37 mouse cellular contexts compared by ENCODE assay signal in genomic region chr16:84476948-84477347, GRCm38 (mm10). TPM values are rescaled to one million over a fixed set of nuclear protein-coding genes. Genes with fewer than 3 reads are reported as not detected.
"Had no signal": no experiment of that assay in that cellular context is flagged by ENCODE, and none has a peak within 500 bp of the region (broad histone marks: within the 10 kb centered on the region; RNA-seq: fewer than 3 reads in every experiment).

No protein-coding gene starts in this region.

- H3K4me1 ChIP-seq: embryonic facial prominence, embryonic 10.5 days; embryonic facial prominence, embryonic 12.5 days; embryonic facial prominence, embryonic 13.5 days; embryonic facial prominence, embryonic 15.5 days; forebrain, embryonic 10.5 days; forebrain, embryonic 12.5 days; forebrain, embryonic 13.5 days; forebrain, embryonic 15.5 days had no signal

- H3K4me2 ChIP-seq: embryonic facial prominence, embryonic 12.5 days; embryonic facial prominence, embryonic 13.5 days; embryonic facial prominence, embryonic 15.5 days; forebrain, embryonic 12.5 days; forebrain, embryonic 13.5 days; forebrain, embryonic 15.5 days had no signal

- H3K27me3 ChIP-seq: embryonic facial prominence, embryonic 12.5 days; embryonic facial prominence, embryonic 13.5 days; embryonic facial prominence, embryonic 15.5 days; forebrain, embryonic 12.5 days; forebrain, embryonic 13.5 days; forebrain, embryonic 15.5 days had no signal

- H3K27ac ChIP-seq: embryonic facial prominence, embryonic 10.5 days; embryonic facial prominence, embryonic 12.5 days; embryonic facial prominence, embryonic 13.5 days; embryonic facial prominence, embryonic 15.5 days; forebrain, embryonic 10.5 days; forebrain, embryonic 12.5 days; forebrain, embryonic 13.5 days; forebrain, embryonic 15.5 days; gastrocnemius, adult 2 months; heart, adult 2 months had no signal

- H3K36me3 ChIP-seq: embryonic facial prominence, embryonic 10.5 days; embryonic facial prominence, embryonic 12.5 days; embryonic facial prominence, embryonic 13.5 days; embryonic facial prominence, embryonic 15.5 days; forebrain, embryonic 10.5 days; forebrain, embryonic 12.5 days; forebrain, embryonic 15.5 days had no signal

- H3K9ac ChIP-seq: embryonic facial prominence, embryonic 12.5 days; embryonic facial prominence, embryonic 13.5 days; embryonic facial prominence, embryonic 15.5 days; forebrain, embryonic 12.5 days; forebrain, embryonic 13.5 days; forebrain, embryonic 15.5 days; forebrain, postnatal 0 days had no signal

- DNase-seq: cerebellum, adult 9-10 months; cerebellum, adult 9-11 months; cerebellum, postnatal 10 days; cerebellum, postnatal 14 days; cerebellum, postnatal 25 days; cerebellum, postnatal 36 days; embryo, embryonic 11 days; forebrain, postnatal 0 days; gastrocnemius, adult 2 months; gastrocnemius, postnatal 10 days; gastrocnemius, postnatal 14 days; gastrocnemius, postnatal 25 days; gastrocnemius, postnatal 36 days; heart, adult 11 months; heart, adult 18-20 months; heart, adult 2 months had no signal

- H3K9me3 ChIP-seq: embryonic facial prominence, embryonic 10.5 days; embryonic facial prominence, embryonic 12.5 days; embryonic facial prominence, embryonic 13.5 days; embryonic facial prominence, embryonic 15.5 days; forebrain, embryonic 10.5 days; forebrain, embryonic 12.5 days; forebrain, embryonic 13.5 days; forebrain, embryonic 15.5 days had no signal

- H3K4me3 ChIP-seq: embryonic facial prominence, embryonic 10.5 days; embryonic facial prominence, embryonic 12.5 days; embryonic facial prominence, embryonic 13.5 days; embryonic facial prominence, embryonic 15.5 days; erythroblast, embryonic 14.5 days; forebrain, embryonic 10.5 days; forebrain, embryonic 12.5 days; forebrain, embryonic 13.5 days; forebrain, embryonic 15.5 days; gastrocnemius, adult 2 months; heart, adult 2 months had no signal

RNA-seq across cellular contexts. Expression of gene A730009L09Rik, which starts 38.0 kb away (rescaled TPM):
- total RNA-seq: common myeloid progenitor, adult 5-6 weeks; forebrain, postnatal 0 days; gastrocnemius, adult 18-20 months; gastrocnemius, adult 2 months; gastrocnemius, adult 8-10 months; gastrocnemius, postnatal 10 days; gastrocnemius, postnatal 14 days; gastrocnemius, postnatal 25 days; gastrocnemius, postnatal 36 days; gastrocnemius, postnatal 4 days; granulocyte monocyte progenitor cell, adult 5-6 weeks; heart, adult 18-20 months; heart, adult 2 months; heart, adult 8-10 months had no signal
- polyA plus RNA-seq: embryonic facial prominence, embryonic 10.5 days; embryonic facial prominence, embryonic 11.5 days; embryonic facial prominence, embryonic 12.5 days; embryonic facial prominence, embryonic 13.5 days; embryonic facial prominence, embryonic 14.5 days; embryonic facial prominence, embryonic 15.5 days; erythroblast, embryonic 14.5 days; forebrain, embryonic 10.5 days; forebrain, embryonic 11.5 days; forebrain, embryonic 12.5 days; forebrain, embryonic 13.5 days; forebrain, embryonic 14.5 days; forebrain, embryonic 15.5 days; forebrain, embryonic 16.5 days; gonadal fat pad, adult 2 months; heart, adult 2 months had no signal
